Mouse (Mus musculus): Measurements from ENCODE around the gene Col1a1.

- no peak for TF ChIP-seq CTCF (IDR thresholded peaks at IDR 0.05; ENCODE audit: borderline replicate concordance, control insufficient read depth, extremely low read depth, insufficient read depth, low read length, poor library complexity)
- no peak for TF ChIP-seq POLR2A (IDR thresholded peaks at IDR 0.05; ENCODE audit: control insufficient read depth, extremely low read depth, insufficient read depth, low read length, poor library complexity)
Measured at GRCm38 (mm10) chr11:94936045-94936444, at the start of gene Col1a1.

Data from thymus, adult 2 months (tissue).